Mouse (Mus musculus) hindbrain, embryonic 10.5 days (tissue): ENCODE results near the gene Cables2. TPM values are rescaled to one million over a fixed set of nuclear protein-coding genes. Genes with fewer than 3 reads are reported as not detected.
A peak's percentile ranks its signal among the peaks of the same experiment; 100 is the strongest.

Source experiments
- DNase-seq: peaks from one replicate; pipeline ENCODE4 v3.0.0-alpha.2; 2017; ENCODE audit warnings: low spot score
- H3K27ac ChIP-seq: fragments of 300-500 bp; sonication (generic); 2 replicates; pipeline ENCODE4 v1.5.1; 2016; ENCODE audit warnings: mild to moderate bottlenecking, moderate library complexity
- H3K27me3 ChIP-seq: fragments of 300-500 bp; sonication (generic); 2 replicates; pipeline ENCODE4 v1.6.1; 2016; ENCODE audit warnings: mild to moderate bottlenecking; ENCODE audit not compliant: poor library complexity, insufficient read depth, severe bottlenecking
- H3K36me3 ChIP-seq: fragments of 300-500 bp; sonication (generic); 2 replicates; pipeline ENCODE4 v1.6.1; 2016; ENCODE audit warnings: mild to moderate bottlenecking, moderate library complexity
- H3K4me1 ChIP-seq: fragments of 300-500 bp; sonication (generic); replicated peaks from 2 replicates; pipeline ENCODE4 v1.6.1; 2016; ENCODE audit warnings: mild to moderate bottlenecking
- H3K4me3 ChIP-seq: fragments of 300-500 bp; sonication (generic); 2 replicates; pipeline ENCODE4 v1.5.1; 2016; ENCODE audit warnings: mild to moderate bottlenecking, moderate library complexity
- H3K9me3 ChIP-seq: fragments of 300-500 bp; sonication (generic); 2 replicates; pipeline ENCODE4 v1.6.1; 2016; ENCODE audit warnings: mild to moderate bottlenecking, moderate library complexity
- WGBS: fragments of 180-500 bp; shearing (Covaris S2); methylation state at CpG from one replicate; pipeline ENCODE4 v1.1.7; 2016; 5-methylcytosine and 5-hydroxymethylcytosine counted together
- polyA plus RNA-seq: library from polyadenylated mRNA; unstranded; fragments of >200 nt; fragmentation: Nextera tagmentation; extraction: Ambion mirVana; gene quantifications from 2 replicates; pipeline ENCODE4 v1.2.1, GENCODE M21; 2016

The Cables2 gene
- polyA plus RNA-seq, 1 experiment from 2014 or later, result 16.0 TPM

GRCm38 (mm10) chr2:180302201-180302600 lies 28.9 kb upstream of the Cables2 start:
- H3K4me1 ChIP-seq, result no peaks in the 10 kb centered on the region
- no peak for DNase-seq
- no peak overlapping the region for H3K27ac ChIP-seq
- no peaks in the 10 kb centered on the region for H3K27me3 ChIP-seq
- 76% methylated on average over 4 of the region's 4 CpGs for WGBS
- H3K36me3 ChIP-seq, result no peaks in the 10 kb centered on the region
- H3K4me3 ChIP-seq, result no peak overlapping the region
- no peaks in the 10 kb centered on the region for H3K9me3 ChIP-seq

DNA sequence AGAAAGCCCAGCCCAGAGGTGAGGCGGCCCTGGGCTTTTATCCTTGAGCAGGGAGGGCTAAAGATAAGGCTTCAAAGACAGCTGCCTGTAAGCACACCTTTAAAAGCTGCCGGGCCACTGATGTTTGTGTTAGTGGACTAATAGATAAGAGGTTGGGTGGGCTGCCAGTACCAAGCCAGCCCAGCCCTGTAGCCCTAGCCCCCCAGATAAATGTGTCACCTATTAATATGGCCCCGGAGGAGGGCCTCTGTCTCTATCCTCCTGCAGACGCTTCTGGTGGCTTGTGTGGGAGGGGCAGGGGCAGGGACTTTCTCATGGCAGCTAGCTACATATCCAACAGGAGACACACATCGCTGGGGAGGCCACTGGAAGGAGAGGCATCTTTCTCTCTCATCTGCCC lies 27.5 kb upstream of the Cables2 start:
- no peak for DNase-seq
- Histone ChIP-seq H3K9me3 (no peaks in the 10 kb centered on the region), H3K4me3 (no peak overlapping the region), H3K4me1 (no peaks in the 10 kb centered on the region), H3K36me3 (no peaks in the 10 kb centered on the region), H3K27me3 (no peaks in the 10 kb centered on the region), H3K27ac (no peak overlapping the region)
- WGBS, result 60% methylated on average over 5 of the region's 5 CpGs

- no peaks in the 10 kb centered on the region for H3K36me3 ChIP-seq
- H3K9me3 ChIP-seq, result no peaks in the 10 kb centered on the region
- 78% methylated on average over 2 of the region's 2 CpGs for WGBS
- H3K4me1 ChIP-seq, result no peaks in the 10 kb centered on the region
- DNase-seq, result no peak
- no peaks in the 10 kb centered on the region for H3K27me3 ChIP-seq
- no peak overlapping the region for H3K27ac ChIP-seq
- H3K4me3 ChIP-seq, result no peak overlapping the region
These were observed 27.0 kb upstream of the Cables2 start for GRCm38 (mm10) chr2:180300252-180300651.

DNA sequence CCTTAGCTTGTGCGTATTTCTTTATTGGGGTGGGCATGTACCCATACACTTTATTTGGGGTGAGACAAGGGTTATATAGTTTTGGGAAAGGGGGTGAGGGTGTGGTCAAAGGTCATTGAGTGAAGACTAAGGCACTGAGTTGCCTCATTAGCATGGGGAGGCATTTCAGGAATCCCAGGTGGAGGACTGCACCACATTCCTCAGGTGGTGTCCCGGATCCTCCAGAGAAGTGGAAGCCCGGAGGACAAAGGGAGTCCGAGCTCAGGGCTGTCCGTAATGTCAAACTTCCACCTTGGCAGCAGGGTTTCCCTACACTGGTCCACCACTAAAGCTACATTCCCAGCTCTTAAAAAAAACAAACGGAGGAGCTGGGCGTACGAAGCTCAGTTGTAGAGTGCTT lies 19.6 kb upstream of the Cables2 start:
- no peak overlapping the region for H3K27ac ChIP-seq
- H3K4me1 ChIP-seq, result peaks cover 10% of the 10 kb centered on the region; the same call in 1 of the 2 replicates
- DNase-seq, result no peak
- H3K4me3 ChIP-seq, result no peak overlapping the region
- no peaks in the 10 kb centered on the region for H3K36me3 ChIP-seq
- WGBS, result 76% methylated on average over 8 of the region's 8 CpGs
- H3K27me3 ChIP-seq, result peaks cover 9% of the 10 kb centered on the region; the same call in 1 of the 2 replicates
- no peaks in the 10 kb centered on the region for H3K9me3 ChIP-seq

- Histone ChIP-seq H3K27me3 (peaks cover 9% of the 10 kb centered on the region; the same call in 1 of the 2 replicates), H3K4me3 (no peak overlapping the region), H3K36me3 (no peaks in the 10 kb centered on the region), H3K27ac (no peak overlapping the region), H3K4me1 (peaks cover 11% of the 10 kb centered on the region; the same call in 1 of the 2 replicates), H3K9me3 (no peaks in the 10 kb centered on the region)
- WGBS, result 80% methylated on average over 4 of the region's 4 CpGs
- no peak for DNase-seq
These were observed 18.7 kb upstream of the Cables2 start for GRCm38 (mm10) chr2:180292026-180292425.

GRCm38 (mm10) chr2:180291566-180291965 lies 18.3 kb upstream of the Cables2 start:
- Histone ChIP-seq H3K4me1 (peaks cover 13% of the 10 kb centered on the region; the same call in 1 of the 2 replicates), H3K4me3 (no peak overlapping the region), H3K27me3 (peaks cover 9% of the 10 kb centered on the region; the same call in 1 of the 2 replicates), H3K9me3 (no peaks in the 10 kb centered on the region), H3K36me3 (no peaks in the 10 kb centered on the region), H3K27ac (no peak overlapping the region)
- DNase-seq, result no peak
- WGBS, result 81% methylated on average over 5 of the region's 5 CpGs

DNA sequence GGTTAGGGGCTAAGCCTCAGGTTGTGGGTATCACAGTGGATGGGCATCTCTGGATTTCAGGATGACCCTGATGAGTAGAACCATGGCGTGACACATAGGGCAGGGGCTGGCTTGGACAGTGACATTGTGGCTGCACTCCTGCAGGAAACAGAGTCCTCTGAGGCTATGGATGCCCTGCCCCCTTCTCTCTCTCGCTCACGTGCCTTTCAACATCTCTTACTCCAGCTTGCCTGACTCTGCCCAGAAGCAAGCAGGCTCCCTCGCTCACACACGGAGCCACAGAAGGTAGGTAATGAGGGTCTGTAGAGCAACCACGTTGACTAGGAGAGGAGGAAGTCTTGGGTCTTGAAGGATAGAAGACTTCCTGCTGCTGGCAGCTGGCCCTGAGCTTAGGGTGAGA lies 17.2 kb upstream of the Cables2 start:
- Histone ChIP-seq H3K27me3 (peaks cover 9% of the 10 kb centered on the region; the same call in 1 of the 2 replicates), H3K4me1 (peaks cover 13% of the 10 kb centered on the region; the same call in 1 of the 2 replicates), H3K36me3 (no peaks in the 10 kb centered on the region), H3K27ac (no peak overlapping the region; the same call in 1 of the 2 replicates), H3K4me3 (no peak overlapping the region), H3K9me3 (no peaks in the 10 kb centered on the region)
- 68% methylated on average over 6 of the region's 6 CpGs for WGBS
- DNase-seq, result no peak

- Histone ChIP-seq H3K9me3 (no peaks in the 10 kb centered on the region), H3K36me3 (no peaks in the 10 kb centered on the region), H3K27me3 (peaks cover 9% of the 10 kb centered on the region; the same call in 1 of the 2 replicates), H3K4me1 (peaks cover 13% of the 10 kb centered on the region; the same call in 1 of the 2 replicates), H3K4me3 (peak within 1 kb of the TSS; percentile 18; the same call in 1 of the 2 replicates), H3K27ac (peak within 1 kb of the TSS; percentile 64; the same call in 1 of the 2 replicates)
- DNase-seq, result peak; percentile 50
- 36% methylated on average over 16 of the region's 16 CpGs for WGBS
These were observed 16.3 kb upstream of the Cables2 start, which contains the start of gene Rbbp8nl for GRCm38 (mm10) chr2:180289440-180290108. TSS of gene Rbbp8nl (minus strand) at chr2:180289879.

DNA sequence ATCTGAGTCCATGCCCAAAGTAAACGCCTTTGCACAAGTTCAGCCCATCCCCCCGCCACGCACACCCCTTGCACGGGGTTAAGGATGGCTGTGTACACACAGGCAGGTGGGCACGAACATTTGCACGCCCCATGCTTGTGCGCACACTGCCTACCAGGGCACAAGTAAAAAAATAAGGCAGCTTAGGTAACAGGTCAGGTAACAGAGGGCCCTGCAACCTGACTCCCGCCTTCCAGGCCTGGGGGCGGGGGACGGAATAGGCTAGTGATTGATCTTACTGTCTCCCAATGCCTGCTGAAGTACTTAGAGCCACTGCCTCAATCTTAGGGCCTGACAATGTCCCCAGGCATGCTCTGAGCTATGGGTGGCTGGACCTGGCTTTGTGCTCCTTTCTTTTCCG lies 15.7 kb upstream of the Cables2 start:
- Histone ChIP-seq H3K4me3 (peak overlapping the region; percentile 18; the same call in 1 of the 2 replicates), H3K9me3 (no peaks in the 10 kb centered on the region), H3K4me1 (peaks cover 13% of the 10 kb centered on the region; the same call in 1 of the 2 replicates), H3K36me3 (no peaks in the 10 kb centered on the region), H3K27ac (peak overlapping the region; percentile 64; the same call in 1 of the 2 replicates), H3K27me3 (peaks cover 9% of the 10 kb centered on the region; the same call in 1 of the 2 replicates)
- no peak for DNase-seq
- WGBS, result 54% methylated on average over 11 of the region's 11 CpGs

GRCm38 (mm10) chr2:180279321-180279720 lies 6.0 kb upstream of the Cables2 start:
- no peak for DNase-seq
- H3K9me3 ChIP-seq, result no peaks in the 10 kb centered on the region
- peaks cover 24% of the 10 kb centered on the region for H3K27me3 ChIP-seq
- H3K36me3 ChIP-seq, result no peaks in the 10 kb centered on the region
- WGBS, result 88% methylated on average over 8 of the region's 8 CpGs
- no peak overlapping the region for H3K4me3 ChIP-seq
- no peak overlapping the region for H3K27ac ChIP-seq
- H3K4me1 ChIP-seq, result peaks cover 18% of the 10 kb centered on the region

GRCm38 (mm10) chr2:180277773-180278320 lies 4.6 kb upstream of the Cables2 start:
- Histone ChIP-seq H3K4me3 (no peak overlapping the region), H3K27ac (0 out of 2 replicates have a peak overlapping the region, but pooled peaks have one; percentile 35), H3K27me3 (peaks cover 30% of the 10 kb centered on the region), H3K4me1 (peaks cover 27% of the 10 kb centered on the region), H3K9me3 (no peaks in the 10 kb centered on the region), H3K36me3 (no peaks in the 10 kb centered on the region)
- WGBS, result 66% methylated on average over 8 of the region's 8 CpGs
- DNase-seq, result no peak

DNA sequence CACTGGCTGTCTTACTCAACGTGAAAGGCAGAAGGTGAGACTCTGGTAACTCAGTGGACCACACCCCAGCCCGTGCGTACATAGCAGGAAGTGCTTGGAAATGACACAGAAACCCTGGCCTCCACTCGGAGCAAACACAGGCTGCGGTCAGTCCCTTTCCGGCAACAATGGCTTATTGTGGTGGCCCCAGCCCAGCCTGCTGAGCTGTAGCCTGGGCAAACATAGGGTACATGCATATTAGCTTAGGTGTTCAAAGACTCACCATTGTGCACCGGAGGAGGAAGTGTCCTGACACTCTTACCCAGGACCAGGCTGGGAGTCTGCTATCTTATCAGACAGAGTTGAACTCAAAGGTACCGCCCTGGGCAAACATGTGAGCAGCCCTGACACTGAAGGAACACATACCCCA lies 3.6 kb upstream of the Cables2 start:
- H3K4me3 ChIP-seq, result no peak overlapping the region
- H3K9me3 ChIP-seq, result no peaks in the 10 kb centered on the region
- peaks cover 30% of the 10 kb centered on the region for H3K27me3 ChIP-seq
- 70% methylated on average over 8 of the region's 8 CpGs for WGBS
- H3K27ac ChIP-seq, result 0 out of 2 replicates have a peak overlapping the region, but pooled peaks have one; percentile 12
- H3K36me3 ChIP-seq, result no peaks in the 10 kb centered on the region
- peaks cover 37% of the 10 kb centered on the region for H3K4me1 ChIP-seq
- DNase-seq, result no peak

DNA sequence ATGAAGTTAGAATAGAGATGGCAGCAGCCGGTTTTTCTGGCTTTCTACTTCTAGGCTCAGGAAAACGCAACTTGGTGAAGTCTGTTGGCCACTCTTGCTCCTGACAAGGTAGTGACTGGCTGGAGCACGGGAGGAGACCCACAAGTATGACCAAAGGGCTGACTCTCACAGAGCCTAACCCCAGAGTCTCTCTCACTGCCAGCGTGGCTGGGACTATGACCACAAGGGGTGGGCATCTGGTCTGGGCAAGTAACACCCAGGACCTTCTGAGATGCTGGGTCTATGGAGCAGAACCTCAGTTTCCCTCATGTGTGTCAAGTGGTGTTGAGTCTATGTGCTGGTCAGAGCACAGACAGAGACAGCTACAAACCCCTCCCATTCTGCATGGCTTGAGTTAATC lies 3.1 kb upstream of the Cables2 start:
- no peak overlapping the region for H3K4me3 ChIP-seq
- 64% methylated on average over 4 of the region's 4 CpGs for WGBS
- DNase-seq, result no peak
- peaks cover 2% of the 10 kb centered on the region; the same call in 1 of the 2 replicates for H3K36me3 ChIP-seq
- peaks cover 30% of the 10 kb centered on the region for H3K27me3 ChIP-seq
- H3K27ac ChIP-seq, result no peak overlapping the region
- peaks cover 42% of the 10 kb centered on the region for H3K4me1 ChIP-seq
- H3K9me3 ChIP-seq, result no peaks in the 10 kb centered on the region
